Mouse (Mus musculus) MEL (cell line): ENCODE measurements around the gene Trmt61a.

ENCODE experiments used
- CHD2 ChIP-seq: IDR thresholded peaks from 2 replicates; pipeline ENCODE4 v1.6.1; 2011; ENCODE audit warnings: low read length, improper control_type of control experiment
- CTCF ChIP-seq, 3 experiments: IDR thresholded peaks in 2 of 3; conservative IDR thresholded peaks in 1 of 3; 2 replicates each; pipeline ENCODE4 v1.5.1; 2011 to 2012; ENCODE audit warnings: low read length in 3 of 3, low read depth in 2 of 3, mild to moderate bottlenecking in 2 of 3, improper control_type of control experiment in 1 of 3, inconsistent platforms in 1 of 3, mixed read lengths in 1 of 3, moderate library complexity in 1 of 3; ENCODE audit not compliant: control insufficient read depth in 1 of 3, insufficient read depth in 1 of 3, poor library complexity in 1 of 3, severe bottlenecking in 1 of 3
- EP300 ChIP-seq, 2 experiments: IDR thresholded peaks; 2 replicates each; pipeline ENCODE4 v1.6.1; 2011; ENCODE audit warnings: improper control_type of control experiment in 2 of 2, low read length in 2 of 2, low read depth in 1 of 2, mild to moderate bottlenecking in 1 of 2
- MAX ChIP-seq: IDR thresholded peaks from 2 replicates; pipeline ENCODE4 v1.6.1; 2011; ENCODE audit warnings: low read length, improper control_type of control experiment
- MXI1 ChIP-seq: IDR thresholded peaks from 2 replicates; pipeline ENCODE4 v1.6.1; 2011; ENCODE audit warnings: mild to moderate bottlenecking, low read depth, low read length, improper control_type of control experiment
- NELFE ChIP-seq: IDR thresholded peaks from 2 replicates; pipeline ENCODE4 v1.6.1; 2011; ENCODE audit warnings: low read depth, low read length, improper control_type of control experiment
- POLR2A ChIP-seq, 2 experiments: IDR thresholded peaks; 2 replicates each; pipeline ENCODE4 v1.6.1; 2011 to 2012; ENCODE audit warnings: low read length in 2 of 2, mild to moderate bottlenecking in 2 of 2, control low read depth in 1 of 2, improper control_type of control experiment in 1 of 2, low read depth in 1 of 2, moderate library complexity in 1 of 2; ENCODE audit not compliant: control insufficient read depth in 1 of 2, insufficient read depth in 1 of 2, poor library complexity in 1 of 2
- ZC3H11A ChIP-seq: IDR thresholded peaks from 2 replicates; pipeline ENCODE4 v1.6.1; 2012; ENCODE audit warnings: low read depth, mild to moderate bottlenecking, inconsistent platforms, low read length, improper control_type of control experiment

GRCm38 (mm10) chr12:111696239-111696638 lies 18.3 kb downstream of the Trmt61a start:
- TF ChIP-seq MXI1 (no peak), CTCF (IDR thresholded peaks at IDR 0.05 in 2 of 3, conservative IDR thresholded peaks at IDR 0.05 in 1 of 3; ENCODE audit: control insufficient read depth in 1 of 3, insufficient read depth in 1 of 3, low read depth in 2 of 3, low read length in 3 of 3, poor library complexity in 1 of 3, severe bottlenecking in 1 of 3) (peak; percentile 50 to 84 (median 65)), CHD2 (no peak), POLR2A (IDR thresholded peaks at IDR 0.05; ENCODE audit: control insufficient read depth in 1 of 2, insufficient read depth in 1 of 2, low read depth in 1 of 2, low read length in 2 of 2, poor library complexity in 1 of 2) (no peak), ZC3H11A (peak; percentile 84), EP300 (IDR thresholded peaks at IDR 0.05; ENCODE audit: low read depth in 1 of 2, low read length in 2 of 2) (no peak), MAX (no peak), NELFE (no peak)
